Mouse (Mus musculus): ENCODE results near the gene Insl5.
A peak's percentile ranks its signal among the peaks of the same experiment; 100 is the strongest.

- TF ChIP-seq CTCF (IDR thresholded peaks at IDR 0.05), result peak; percentile 28
- TF ChIP-seq EP300 (IDR thresholded peaks at IDR 0.05; ENCODE audit: insufficient read depth, low read depth, low read length), result no peak
- TF ChIP-seq POLR2A (IDR thresholded peaks at IDR 0.05; ENCODE audit: insufficient read depth, low read depth, low read length), result no peak
Measured at GRCm38 (mm10) chr4:103042997-103043396, 16.4 kb upstream of the Insl5 start.

Data from heart, adult 2 months (tissue).